Mouse (Mus musculus) hindbrain, embryonic 13.5 days (tissue): ENCODE measurements around the gene Kctd17. TPM values are rescaled to one million over a fixed set of nuclear protein-coding genes. Genes with fewer than 3 reads are reported as not detected.

Experiments
- ATAC-seq: fragments of 200-750 bp; cut with Nextera tagmentation; 2 replicates; pipeline ENCODE4 v1.8.0; 2017; ENCODE audit warnings: moderate TSS enrichment; ENCODE audit not compliant: low FRiP score
- H3K27ac ChIP-seq: fragments of 300-500 bp; sonication (generic); 2 replicates; pipeline ENCODE4 v1.5.1; 2015; ENCODE audit warnings: inconsistent platforms, mild to moderate bottlenecking, moderate library complexity
- H3K27me3 ChIP-seq: fragments of 300-500 bp; sonication (generic); 2 replicates; pipeline ENCODE4 v1.6.1; 2015; ENCODE audit warnings: mild to moderate bottlenecking, inconsistent platforms
- H3K36me3 ChIP-seq: fragments of 300-500 bp; sonication (generic); 2 replicates; pipeline ENCODE4 v1.6.1; 2015; ENCODE audit warnings: mild to moderate bottlenecking, inconsistent platforms
- H3K4me1 ChIP-seq: fragments of 300-500 bp; sonication (generic); replicated peaks from 2 replicates; pipeline ENCODE4 v1.6.1; 2015; ENCODE audit warnings: inconsistent platforms
- H3K4me2 ChIP-seq: fragments of 300-500 bp; sonication (generic); 2 replicates; pipeline ENCODE4 v1.6.1; 2015; ENCODE audit warnings: inconsistent platforms, mild to moderate bottlenecking, moderate library complexity
- H3K4me3 ChIP-seq: fragments of 300-500 bp; sonication (generic); 2 replicates; pipeline ENCODE4 v1.5.1; 2015; ENCODE audit warnings: mild to moderate bottlenecking, inconsistent platforms
- H3K9ac ChIP-seq: fragments of 300-500 bp; sonication (generic); 2 replicates; pipeline ENCODE4 v1.6.1; 2015; ENCODE audit warnings: mild to moderate bottlenecking, inconsistent platforms
- H3K9me3 ChIP-seq: fragments of 300-500 bp; sonication (generic); 2 replicates; pipeline ENCODE4 v1.6.1; 2016; ENCODE audit warnings: inconsistent platforms
- WGBS: fragments of 180-500 bp; shearing (Covaris S2); methylation state at CpG from one replicate; pipeline ENCODE4 v1.1.7; 2015; 5-methylcytosine and 5-hydroxymethylcytosine counted together
- polyA plus RNA-seq: library from polyadenylated mRNA; unstranded; fragments of >200 nt; fragmentation: Nextera tagmentation; extraction: Ambion mirVana; gene quantifications from 2 replicates; pipeline ENCODE4 v1.2.1, GENCODE M21; 2015

The Kctd17 gene
- polyA plus RNA-seq, 1 experiment from 2014 or later, result 114 TPM

- Histone ChIP-seq H3K27me3 (peaks cover 25% of the 10 kb centered on the region; the same call in 1 of the 2 replicates), H3K4me1 (peaks cover 4% of the 10 kb centered on the region), H3K36me3 (no peaks in the 10 kb centered on the region), H3K9ac (no peak overlapping the region), H3K9me3 (no peaks in the 10 kb centered on the region), H3K27ac (no peak overlapping the region), H3K4me2 (0 out of 2 replicates have a peak overlapping the region, but pooled peaks have one; percentile 6), H3K4me3 (no peak overlapping the region)
- 22% methylated on average over 16 of the region's 16 CpGs for WGBS
- ATAC-seq, result peak; percentile 57; the same call in 1 of the 2 replicates
Observed at GRCm38 (mm10) chr15:78422046-78422956, 6.1 kb upstream of the Kctd17 start.

- peaks cover 27% of the 10 kb centered on the region; the same call in 1 of the 2 replicates for H3K27me3 ChIP-seq
- H3K36me3 ChIP-seq, result no peaks in the 10 kb centered on the region
- peaks cover 16% of the 10 kb centered on the region for H3K4me1 ChIP-seq
- no peak overlapping the region for H3K4me3 ChIP-seq
- H3K27ac ChIP-seq, result no peak overlapping the region
- H3K4me2 ChIP-seq, result no peak overlapping the region
- H3K9ac ChIP-seq, result no peak overlapping the region
- 29% methylated on average over 11 of the region's 11 CpGs for WGBS
- ATAC-seq, result no peak
- no peaks in the 10 kb centered on the region for H3K9me3 ChIP-seq
Observed at GRCm38 (mm10) chr15:78424507-78424906, 3.9 kb upstream of the Kctd17 start.

GRCm38 (mm10) chr15:78425230-78425629 is 3.1 kb upstream of the Kctd17 start:
- WGBS, result 66% methylated on average over 4 of the region's 4 CpGs
- Histone ChIP-seq H3K27ac (no peak overlapping the region), H3K4me3 (no peak overlapping the region), H3K9ac (no peak overlapping the region), H3K4me1 (peaks cover 24% of the 10 kb centered on the region), H3K9me3 (no peaks in the 10 kb centered on the region), H3K4me2 (no peak overlapping the region), H3K27me3 (peaks cover 27% of the 10 kb centered on the region; the same call in 1 of the 2 replicates), H3K36me3 (no peaks in the 10 kb centered on the region)
- no peak for ATAC-seq

- Histone ChIP-seq H3K27me3 (peaks cover 13% of the 10 kb centered on the region; the same call in 1 of the 2 replicates), H3K4me2 (peak overlapping the region; percentile 89), H3K4me3 (peak overlapping the region; percentile 89), H3K4me1 (peaks cover 36% of the 10 kb centered on the region), H3K36me3 (peaks cover 34% of the 10 kb centered on the region), H3K9ac (peak overlapping the region; percentile 96), H3K27ac (peak overlapping the region; percentile 81), H3K9me3 (no peaks in the 10 kb centered on the region)
- WGBS, result 0% methylated on average over 3 of the region's 3 CpGs
- no peak for ATAC-seq
Observed at GRCm38 (mm10) chr15:78429139-78429459, 735 bp downstream of the Kctd17 start.

GRCm38 (mm10) chr15:78429871-78430622 is 1.7 kb downstream of the Kctd17 start:
- Histone ChIP-seq H3K27me3 (0 out of 2 replicates have a peak, but pooled peaks cover 5% of the 10 kb centered on the region), H3K9me3 (no peaks in the 10 kb centered on the region), H3K9ac (peak overlapping the region; percentile 96), H3K4me3 (peak overlapping the region; percentile 89), H3K4me1 (peaks cover 45% of the 10 kb centered on the region), H3K27ac (peak overlapping the region; percentile 81; the same call in 1 of the 2 replicates), H3K4me2 (peak overlapping the region; percentile 89), H3K36me3 (peaks cover 40% of the 10 kb centered on the region)
- 82% methylated on average over 13 of the region's 13 CpGs for WGBS
- ATAC-seq, result no peak

GRCm38 (mm10) chr15:78430874-78431273 is 2.5 kb downstream of the Kctd17 start:
- Histone ChIP-seq H3K9ac (no peak overlapping the region; the same call in 1 of the 2 replicates), H3K27ac (no peak overlapping the region)
- ATAC-seq, result no peak

DNA sequence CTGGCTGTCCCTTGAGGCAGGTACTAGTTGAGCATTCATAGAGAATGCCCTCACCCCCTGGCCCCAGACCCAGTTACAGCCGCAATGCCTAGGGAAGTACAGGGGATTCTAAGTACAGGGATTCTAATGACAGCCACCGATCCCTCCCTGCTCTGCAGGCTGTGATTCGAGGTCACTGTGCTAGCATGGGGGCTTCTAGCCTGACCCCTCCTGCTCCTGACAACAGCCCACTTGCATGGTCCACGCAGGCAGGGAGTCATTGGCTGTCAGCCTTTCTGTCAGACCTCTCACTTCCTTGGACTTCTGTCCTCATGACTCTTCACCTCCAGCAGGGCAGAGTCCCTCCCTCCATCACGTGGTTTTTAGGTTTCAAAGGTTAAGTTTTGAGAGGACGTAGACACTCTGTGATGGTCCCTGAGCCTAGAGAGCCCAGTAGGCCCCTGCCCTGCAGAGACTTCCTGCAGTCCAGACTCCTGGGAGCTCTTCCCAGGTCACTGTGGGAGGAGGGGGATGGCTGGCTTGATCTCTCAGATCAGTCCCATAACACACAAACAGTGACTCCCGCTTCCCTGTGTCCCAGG is 3.3 kb downstream of the Kctd17 start:
- Histone ChIP-seq H3K4me2 (no peak overlapping the region), H3K36me3 (peaks cover 52% of the 10 kb centered on the region), H3K9ac (no peak overlapping the region), H3K27ac (no peak overlapping the region), H3K9me3 (no peaks in the 10 kb centered on the region), H3K27me3 (0 out of 2 replicates have a peak, but pooled peaks cover 8% of the 10 kb centered on the region), H3K4me3 (no peak overlapping the region), H3K4me1 (peaks cover 61% of the 10 kb centered on the region)
- no peak for ATAC-seq
- WGBS, result 79% methylated on average over 7 of the region's 7 CpGs

More at GRCm38 (mm10) chr15:78430874-78431273, 2.5 kb downstream of the Kctd17 start:
- Histone ChIP-seq H3K4me1 (peaks cover 53% of the 10 kb centered on the region), H3K36me3 (peaks cover 49% of the 10 kb centered on the region), H3K9me3 (no peaks in the 10 kb centered on the region), H3K4me2 (no peak overlapping the region), H3K27me3 (0 out of 2 replicates have a peak, but pooled peaks cover 8% of the 10 kb centered on the region), H3K4me3 (no peak overlapping the region)
- WGBS, result 89% methylated on average over 10 of the region's 10 CpGs

DNA sequence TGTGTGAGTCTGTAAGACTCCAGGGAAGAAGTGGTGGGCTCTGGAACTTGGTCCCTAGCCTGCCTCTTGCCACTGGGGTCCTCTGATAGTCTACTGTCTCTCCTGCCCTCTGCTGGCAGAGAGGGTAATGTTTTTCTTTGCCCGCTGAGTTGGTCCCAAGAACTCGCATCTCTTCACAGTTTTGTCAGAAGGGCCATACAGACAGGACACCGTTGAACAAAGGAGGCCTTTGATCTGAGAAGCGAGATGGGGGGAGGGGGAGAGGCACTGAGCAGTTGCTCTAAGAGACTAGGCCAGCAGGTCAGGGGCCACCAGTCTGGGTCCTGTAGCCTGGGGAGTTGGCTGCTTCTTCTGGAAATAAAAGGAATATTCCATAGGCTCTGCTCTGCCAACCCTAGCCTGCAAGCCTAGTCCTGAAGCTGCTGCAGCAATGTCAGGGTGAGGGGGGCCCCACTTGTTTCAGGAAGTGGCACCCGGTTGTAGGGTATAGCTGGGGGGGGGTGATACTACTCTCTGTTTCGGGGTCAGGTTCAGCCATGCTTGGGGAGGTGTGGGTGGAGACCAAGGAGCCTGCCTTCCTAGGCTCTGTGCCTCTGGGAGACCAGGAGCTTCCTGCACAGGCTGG is 6.6 kb downstream of the Kctd17 start:
- H3K9me3 ChIP-seq, result no peaks in the 10 kb centered on the region
- 23% methylated on average over 6 of the region's 6 CpGs for WGBS
- no peak for ATAC-seq
- 0 out of 2 replicates have a peak, but pooled peaks cover 10% of the 10 kb centered on the region for H3K27me3 ChIP-seq
- no peak overlapping the region for H3K4me2 ChIP-seq
- peaks cover 61% of the 10 kb centered on the region for H3K36me3 ChIP-seq
- no peak overlapping the region for H3K4me3 ChIP-seq
- peaks cover 64% of the 10 kb centered on the region for H3K4me1 ChIP-seq
- no peak overlapping the region for H3K27ac ChIP-seq
- H3K9ac ChIP-seq, result no peak overlapping the region

DNA sequence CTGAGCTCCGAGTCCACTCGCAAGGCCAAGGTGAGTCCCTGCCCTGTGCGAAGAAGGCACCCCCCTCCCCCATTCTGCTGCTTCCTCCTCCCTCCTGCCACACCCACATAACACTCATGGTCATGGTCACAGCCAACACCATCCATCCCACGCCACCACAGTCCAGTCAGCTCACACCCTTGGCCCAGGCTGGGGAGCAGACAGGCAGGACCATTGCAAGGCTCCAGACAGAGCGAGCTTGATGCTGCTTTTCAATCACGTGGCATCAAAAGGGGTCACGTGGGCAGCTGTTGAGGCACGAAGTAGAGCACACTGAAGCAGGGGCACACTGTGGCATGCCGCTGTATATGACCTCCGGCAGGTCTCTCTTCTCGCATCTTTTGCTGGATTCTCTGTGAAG is 7.3 kb downstream of the Kctd17 start:
- no peak for ATAC-seq
- H3K4me2 ChIP-seq, result no peak overlapping the region
- H3K9me3 ChIP-seq, result no peaks in the 10 kb centered on the region
- H3K4me1 ChIP-seq, result peaks cover 64% of the 10 kb centered on the region
- 0 out of 2 replicates have a peak, but pooled peaks cover 10% of the 10 kb centered on the region for H3K27me3 ChIP-seq
- 75% methylated on average over 11 of the region's 11 CpGs for WGBS
- H3K9ac ChIP-seq, result peak overlapping the region; percentile 71; the same call in 1 of the 2 replicates
- no peak overlapping the region; the same call in 1 of the 2 replicates for H3K27ac ChIP-seq
- peaks cover 57% of the 10 kb centered on the region for H3K36me3 ChIP-seq
- H3K4me3 ChIP-seq, result no peak overlapping the region

DNA sequence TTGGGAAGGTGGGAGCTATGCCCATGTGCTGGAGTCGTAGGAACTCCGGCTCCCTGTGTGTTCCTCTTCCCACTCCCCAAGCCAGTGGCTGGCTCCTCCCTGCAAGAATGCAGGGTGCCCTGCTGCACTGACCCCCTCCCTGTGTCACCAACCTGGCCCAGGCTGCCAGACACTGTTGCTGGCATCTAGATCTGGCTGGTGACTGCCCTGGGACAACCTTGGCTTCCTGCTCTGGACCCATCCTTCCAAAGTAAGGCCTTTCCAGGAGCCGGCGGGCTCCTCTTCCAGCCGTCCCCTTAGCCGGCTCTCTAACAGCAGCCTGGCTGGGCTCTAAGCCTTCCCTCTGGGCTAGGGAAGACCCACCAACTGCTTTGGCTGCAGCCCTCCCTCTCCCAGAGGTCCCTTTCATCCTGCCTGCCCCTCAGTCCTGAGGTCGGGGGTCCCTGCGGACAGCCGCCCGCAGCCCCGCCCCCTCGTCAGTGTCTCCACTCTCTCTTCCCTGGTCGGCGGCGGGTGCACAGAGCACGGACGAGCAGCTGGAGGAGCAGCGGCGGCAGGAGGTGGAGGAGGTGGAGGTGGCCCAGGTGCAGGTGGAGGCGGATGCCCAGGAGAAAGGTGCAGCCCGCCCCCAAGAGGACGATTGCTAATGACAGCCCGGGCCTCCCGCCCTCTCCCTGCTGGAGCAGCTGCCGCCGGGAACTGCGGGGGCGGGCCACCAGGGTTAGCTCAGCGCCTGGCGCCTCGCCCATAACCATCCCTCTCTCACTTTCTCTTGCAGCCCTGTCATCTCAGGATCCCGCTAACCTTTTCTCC is 8.2 kb downstream of the Kctd17 start:
- 0 out of 2 replicates have a peak, but pooled peaks cover 10% of the 10 kb centered on the region for H3K27me3 ChIP-seq
- WGBS, result 5% methylated on average over 32 of the region's 32 CpGs
- peaks cover 50% of the 10 kb centered on the region for H3K36me3 ChIP-seq
- peak overlapping the region; percentile 51 for H3K4me2 ChIP-seq
- peak; percentile 57 for ATAC-seq
- peak overlapping the region; percentile 79 for H3K27ac ChIP-seq
- H3K9me3 ChIP-seq, result no peaks in the 10 kb centered on the region
- H3K4me3 ChIP-seq, result peak overlapping the region; percentile 19
- peaks cover 60% of the 10 kb centered on the region for H3K4me1 ChIP-seq
- peak overlapping the region; percentile 71 for H3K9ac ChIP-seq
